Mouse (Mus musculus) left cerebral cortex, adult 18-20 months (tissue): ENCODE measurements around the gene Zdhhc7. TPM values are rescaled to one million over a fixed set of nuclear protein-coding genes. Genes with fewer than 3 reads are reported as not detected.

Source experiments
- DNase-seq, 2 experiments: peaks; one replicate each; pipeline ENCODE4 v3.0.0; 2021 to 2022; ENCODE audit warnings: low spot score in 2 of 2, mixed read lengths in 1 of 2
- total RNA-seq, 2 experiments: library from RNA; stranded (reverse); gene quantifications; 2 replicates each; pipeline ENCODE4 v1.2.3; 2021

The Zdhhc7 gene
- total RNA-seq, 2 experiments from 2014 or later: 37.3 to 37.9 TPM

- DNase-seq: no peak
Observed at GRCm38 (mm10) chr8:120037199-120037598, 64.1 kb downstream of the Zdhhc7 start.

GRCm38 (mm10) chr8:120036578-120036977 is 64.7 kb downstream of the Zdhhc7 start:
- no peak for DNase-seq

GRCm38 (mm10) chr8:120036111-120036510 is 65.2 kb downstream of the Zdhhc7 start:
- DNase-seq: no peak

- peak in 1 of 2 experiments; percentile 25 for DNase-seq
Observed at GRCm38 (mm10) chr8:120034471-120034870, 66.8 kb downstream of the Zdhhc7 start.

- DNase-seq: no peak
Observed at GRCm38 (mm10) chr8:120032549-120033208, 68.6 kb downstream of the Zdhhc7 start.

Other genes starting within 250 kb of the Zdhhc7 start
- 1 to 10 TPM; 7.7 to 8.8 TPM for gene Klhl36, start 239.2 kb downstream of the Zdhhc7 start, total RNA-seq
- gene Usp10, start 191.1 kb downstream of the Zdhhc7 start, total RNA-seq: 10 to 100 TPM; 87.0 to 94.9 TPM
- 1 to 10 TPM; 4.4 to 7.8 TPM for gene Gm20388, start 190.6 kb downstream of the Zdhhc7 start, total RNA-seq
- gene Crispld2, start 109.0 kb downstream of the Zdhhc7 start, total RNA-seq: 1 to 10 TPM; 2.1 to 2.7 TPM
- gene 6430548M08Rik, start 12.7 kb upstream of the Zdhhc7 start, total RNA-seq: 100 to 1,000 TPM; 247 to 294 TPM
- under 1 TPM in 1 of 2 experiments, not detected in 1; 0.63 TPM for gene Fam92b, start 76.0 kb upstream of the Zdhhc7 start, total RNA-seq
- gene Gse1, start 127.0 kb upstream of the Zdhhc7 start, total RNA-seq: 10 to 100 TPM; 79.8 to 90.8 TPM